Comparison of ENCODE assay signal across 8 mouse cellular contexts in genomic region chr4:126321854-126322511, GRCm38 (mm10). TPM values are rescaled to one million over a fixed set of nuclear protein-coding genes. Genes with fewer than 3 reads are reported as not detected.
DNase-seq lines count a peak whose midpoint lies in the region; ATAC-seq and TF ChIP-seq lines count a peak whose summit lies in the region.

No protein-coding gene starts in this region.

- TF ChIP-seq CTCF in intestine, postnatal 0 days (IDR thresholded peaks at IDR 0.05; ENCODE audit: low read depth), result no peak

- 49% methylated on average over 28 of the region's 28 CpGs for WGBS in lung, embryonic 16.5 days
- WGBS in forebrain, embryonic 10.5 days, result 55% methylated on average over 28 of the region's 28 CpGs
- WGBS in intestine, postnatal 0 days, result 57% methylated on average over 28 of the region's 28 CpGs
- WGBS in neural tube, embryonic 13.5 days, result 53% methylated on average over 28 of the region's 28 CpGs

- H3K27ac ChIP-seq in lung, embryonic 16.5 days (ENCODE audit: low read length), result no peak overlapping the region
- H3K27ac ChIP-seq in forebrain, embryonic 10.5 days, result peak overlapping the region; percentile 92
- H3K27ac ChIP-seq in intestine, postnatal 0 days (ENCODE audit: low read depth, low read length), result no peak overlapping the region
- no peak overlapping the region for H3K27ac ChIP-seq in neural tube, embryonic 13.5 days (replicated peaks)

- H3K4me2 ChIP-seq in lung, embryonic 16.5 days (ENCODE audit: low read depth, low read length), result peak overlapping the region; percentile 93
- peak overlapping the region; percentile 86 for H3K4me2 ChIP-seq in intestine, postnatal 0 days (replicated peaks; ENCODE audit: low read depth)
- H3K4me2 ChIP-seq in neural tube, embryonic 13.5 days, result peak overlapping the region; percentile 98

- H3K4me1 ChIP-seq in lung, embryonic 16.5 days (replicated peaks; ENCODE audit: control insufficient read depth, insufficient read depth, low read length), result peaks cover 15% of the 10 kb centered on the region
- H3K4me1 ChIP-seq in forebrain, embryonic 10.5 days, result peaks cover 36% of the 10 kb centered on the region
- no peaks in the 10 kb centered on the region for H3K4me1 ChIP-seq in intestine, postnatal 0 days (replicated peaks; ENCODE audit: control insufficient read depth, insufficient read depth, low read length)
- peaks cover 32% of the 10 kb centered on the region for H3K4me1 ChIP-seq in neural tube, embryonic 13.5 days (replicated peaks)

- no peak for DNase-seq in lung, postnatal 4 days
- DNase-seq in forebrain, embryonic 10.5 days (ENCODE audit: extremely low spot score, low spot score), result no peak
- DNase-seq in adrenal gland, postnatal 36 days, result no peak
- DNase-seq in right cerebral cortex, adult 2 months (ENCODE audit: low spot score in 2 of 2), result no peak
- DNase-seq in lung, postnatal 10 days, result no peak

- H3K27me3 ChIP-seq in lung, embryonic 16.5 days (ENCODE audit: control insufficient read depth, insufficient read depth, low read depth, low read length), result peaks cover 5% of the 10 kb centered on the region; the same call in 1 of the 2 replicates
- H3K27me3 ChIP-seq in forebrain, embryonic 10.5 days (ENCODE audit: poor library complexity, severe bottlenecking), result peaks cover 42% of the 10 kb centered on the region
- H3K27me3 ChIP-seq in intestine, postnatal 0 days (replicated peaks; ENCODE audit: control insufficient read depth, insufficient read depth, low read length), result no peaks in the 10 kb centered on the region
- H3K27me3 ChIP-seq in neural tube, embryonic 13.5 days, result peaks cover 32% of the 10 kb centered on the region

- peak; percentile 27 for ATAC-seq in lung, embryonic 16.5 days (ENCODE audit: low read depth)
- no peak; the same call in 1 of the 2 replicates for ATAC-seq in intestine, postnatal 0 days
- ATAC-seq in neural tube, embryonic 13.5 days (ENCODE audit: low read depth), result peak; percentile 34; the same call in 1 of the 2 replicates

- H3K9me3 ChIP-seq in lung, embryonic 16.5 days (ENCODE audit: control insufficient read depth, low read length), result no peaks in the 10 kb centered on the region
- H3K9me3 ChIP-seq in forebrain, embryonic 10.5 days, result no peaks in the 10 kb centered on the region; the same call in 1 of the 2 replicates
- H3K9me3 ChIP-seq in intestine, postnatal 0 days (ENCODE audit: control insufficient read depth), result no peaks in the 10 kb centered on the region
- no peaks in the 10 kb centered on the region for H3K9me3 ChIP-seq in neural tube, embryonic 13.5 days

- H3K9ac ChIP-seq in lung, embryonic 16.5 days (ENCODE audit: low read length), result 0 out of 2 replicates have a peak overlapping the region, but pooled peaks have one; percentile 48
- H3K9ac ChIP-seq in intestine, postnatal 0 days (ENCODE audit: low read depth, low read length), result peak overlapping the region; percentile 82; the same call in 1 of the 2 replicates
- H3K9ac ChIP-seq in neural tube, embryonic 13.5 days, result peak overlapping the region; percentile 38; the same call in 1 of the 2 replicates

- H3K36me3 ChIP-seq in lung, embryonic 16.5 days (ENCODE audit: control insufficient read depth, insufficient read depth, low read length), result peaks cover 15% of the 10 kb centered on the region
- peaks cover 30% of the 10 kb centered on the region for H3K36me3 ChIP-seq in forebrain, embryonic 10.5 days (replicated peaks)
- peaks cover 15% of the 10 kb centered on the region for H3K36me3 ChIP-seq in intestine, postnatal 0 days (ENCODE audit: control insufficient read depth, insufficient read depth)
- peaks cover 21% of the 10 kb centered on the region for H3K36me3 ChIP-seq in neural tube, embryonic 13.5 days

- H3K4me3 ChIP-seq in lung, embryonic 16.5 days (ENCODE audit: low read length), result peak overlapping the region; percentile 82
- peak overlapping the region; percentile 87 for H3K4me3 ChIP-seq in forebrain, embryonic 10.5 days
- peak overlapping the region; percentile 93 for H3K4me3 ChIP-seq in intestine, postnatal 0 days (ENCODE audit: low read depth, low read length)
- peak overlapping the region; percentile 79 for H3K4me3 ChIP-seq in neural tube, embryonic 13.5 days

RNA-seq across cellular contexts. Expression of gene Adprhl2, which starts 0.5 kb away (rescaled TPM):
- 61.0 and 65.3 TPM in 2 replicates for polyA plus RNA-seq in lung, embryonic 16.5 days (2015; fragmentation: Nextera tagmentation; extraction: Ambion mirVana)
- polyA plus RNA-seq in forebrain, embryonic 10.5 days (2016; fragmentation: Nextera tagmentation; extraction: Ambion mirVana), result 91.6 TPM in 2 replicates
- polyA plus RNA-seq in intestine, postnatal 0 days (2015; fragmentation: Nextera tagmentation; extraction: Ambion mirVana), result 41.7 and 43.0 TPM in 2 replicates
- 69.5 and 69.6 TPM in 2 replicates for polyA plus RNA-seq in neural tube, embryonic 13.5 days (2015; fragmentation: Nextera tagmentation; extraction: Ambion mirVana)
- total RNA-seq in adrenal gland, postnatal 36 days (2021), result 10 to 100 TPM; 31.2 to 34.2 TPM

RNA-seq across cellular contexts. Expression of gene Tekt2, which starts 3.5 kb away (rescaled TPM):
- polyA plus RNA-seq in lung, embryonic 16.5 days (2015; fragmentation: Nextera tagmentation; extraction: Ambion mirVana), result 13.2 and 14.9 TPM in 2 replicates
- 2.3 TPM in 2 replicates for polyA plus RNA-seq in forebrain, embryonic 10.5 days (2016; fragmentation: Nextera tagmentation; extraction: Ambion mirVana)
- 1.6 and 2.1 TPM in 2 replicates for polyA plus RNA-seq in intestine, postnatal 0 days (2015; fragmentation: Nextera tagmentation; extraction: Ambion mirVana)
- 6.6 and 6.7 TPM in 2 replicates for polyA plus RNA-seq in neural tube, embryonic 13.5 days (2015; fragmentation: Nextera tagmentation; extraction: Ambion mirVana)
- total RNA-seq in adrenal gland, postnatal 36 days (2021), result 1 to 10 TPM; 1.4 TPM

RNA-seq across cellular contexts. Expression of gene Col8a2, which starts 35.4 kb away (rescaled TPM):
- polyA plus RNA-seq in lung, embryonic 16.5 days (2015; fragmentation: Nextera tagmentation; extraction: Ambion mirVana), result 3.6 and 4.6 TPM in 2 replicates
- polyA plus RNA-seq in forebrain, embryonic 10.5 days (2016; fragmentation: Nextera tagmentation; extraction: Ambion mirVana), result 5.9 and 6.8 TPM in 2 replicates
- 1.5 and 2.2 TPM in 2 replicates for polyA plus RNA-seq in intestine, postnatal 0 days (2015; fragmentation: Nextera tagmentation; extraction: Ambion mirVana)
- polyA plus RNA-seq in neural tube, embryonic 13.5 days (2015; fragmentation: Nextera tagmentation; extraction: Ambion mirVana), result 7.4 and 9.5 TPM in 2 replicates
- 1 to 10 TPM; 3.0 to 3.2 TPM for total RNA-seq in adrenal gland, postnatal 36 days (2021)

RNA-seq across cellular contexts. Expression of gene Trappc3, which starts 59.9 kb away (rescaled TPM):
- 101 and 107 TPM in 2 replicates for polyA plus RNA-seq in lung, embryonic 16.5 days (2015; fragmentation: Nextera tagmentation; extraction: Ambion mirVana)
- polyA plus RNA-seq in forebrain, embryonic 10.5 days (2016; fragmentation: Nextera tagmentation; extraction: Ambion mirVana), result 84.8 and 86.8 TPM in 2 replicates
- polyA plus RNA-seq in intestine, postnatal 0 days (2015; fragmentation: Nextera tagmentation; extraction: Ambion mirVana), result 115 and 126 TPM in 2 replicates
- 147 and 160 TPM in 2 replicates for polyA plus RNA-seq in neural tube, embryonic 13.5 days (2015; fragmentation: Nextera tagmentation; extraction: Ambion mirVana)
- total RNA-seq in adrenal gland, postnatal 36 days (2021), result 10 to 100 TPM; 88.7 to 96.5 TPM
